Mouse (Mus musculus): Measurements from ENCODE around the gene Zfp385b. TPM values are rescaled to one million over a fixed set of nuclear protein-coding genes. Genes with fewer than 3 reads are reported as not detected.
A peak's percentile ranks its signal among the peaks of the same experiment; 100 is the strongest.

The Zfp385b gene
- total RNA-seq (2021), result 0.49 and 0.67 TPM in 2 replicates
- long read RNA-seq, partial matches to known transcripts, result 0 of 4 reads
- long read RNA-seq, other reads (novel, unspliced or antisense), result 3 of 4 reads

DNA sequence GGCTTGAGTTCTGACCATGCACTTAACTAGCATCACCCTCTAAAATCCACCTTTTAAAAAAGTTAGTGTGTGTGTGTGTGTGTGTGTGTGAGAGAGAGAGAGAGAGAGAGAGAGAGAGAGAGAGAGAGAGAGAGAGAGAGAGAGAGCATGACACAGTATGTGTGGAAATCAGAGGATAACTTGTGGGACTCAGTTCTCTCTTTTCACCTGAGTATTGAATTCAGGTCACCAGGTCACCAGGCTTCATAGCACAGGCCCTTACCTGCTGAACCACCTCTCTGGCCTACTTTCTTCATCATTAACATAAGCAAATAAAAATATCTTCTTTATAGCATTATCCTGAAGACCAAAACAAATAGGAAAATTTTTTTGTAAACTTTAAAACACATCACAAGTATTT is at the start of gene Zfp385b:
Gene Zfp385b (minus strand): TSS at position 101 of the 400 bp plus-strand sequence.
- no peak for DNase-seq

DNA sequence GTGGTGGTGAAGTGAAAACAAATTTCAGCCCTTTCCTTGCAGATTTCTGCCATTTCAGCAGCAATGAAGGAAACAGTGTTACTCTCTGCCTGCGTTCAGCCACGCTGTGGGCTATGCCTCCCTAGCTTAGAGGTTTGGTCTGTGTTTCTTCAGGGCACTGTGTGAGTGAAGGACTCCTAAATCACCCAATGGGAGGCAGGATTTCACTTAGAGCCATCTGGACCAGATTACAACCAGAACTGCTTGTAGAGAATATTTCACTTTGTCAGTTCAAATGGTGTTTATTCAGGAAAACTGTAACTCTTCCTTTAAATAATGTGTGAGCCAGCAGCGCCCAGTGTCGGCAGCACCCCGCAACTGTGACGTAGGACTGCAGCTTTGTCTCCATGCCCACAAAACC is 44.5 kb upstream of the Zfp385b start:
- DNase-seq, result no peak

DNA sequence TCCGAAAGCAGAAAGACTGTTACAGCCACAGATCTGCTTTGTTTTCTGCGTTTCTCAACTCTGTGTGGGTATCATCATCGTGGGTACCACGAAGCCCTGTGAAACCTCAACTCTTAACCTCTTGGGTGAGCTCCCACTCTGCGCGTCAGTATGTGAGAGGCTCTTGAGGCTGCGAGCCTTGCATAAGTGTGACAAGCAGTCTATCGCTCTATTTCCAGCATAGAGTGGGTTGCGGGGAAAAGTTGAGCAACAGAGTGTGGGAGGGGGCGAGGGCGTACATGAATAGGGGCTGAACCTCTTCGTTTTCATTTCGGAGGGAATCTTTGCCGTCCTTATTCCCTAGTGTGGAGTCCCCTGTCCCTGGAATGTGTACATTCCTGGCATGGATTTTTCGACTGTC is 44.1 kb upstream of the Zfp385b start:
- no peak for DNase-seq

DNA sequence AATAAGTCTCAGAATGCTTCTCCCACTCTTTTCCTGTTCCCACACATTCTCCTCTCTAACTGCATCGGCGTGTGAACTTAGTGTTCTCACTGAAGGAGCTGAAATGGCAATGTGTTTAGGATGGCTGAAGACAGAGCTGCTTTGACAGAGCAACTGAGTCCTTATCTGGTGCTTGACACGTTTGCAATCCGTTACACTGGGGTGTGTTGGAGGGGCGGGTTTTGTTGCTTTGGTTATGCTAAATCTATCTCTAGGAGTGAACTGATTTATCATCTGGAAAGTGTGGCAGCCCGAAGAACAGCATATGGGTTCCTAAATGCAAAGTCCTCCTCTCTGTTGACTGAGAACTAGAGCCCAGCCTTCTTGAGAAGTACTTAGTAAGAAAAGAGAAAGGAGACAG is 22.0 kb upstream of the Zfp385b start:
- DNase-seq, result no peak

DNA sequence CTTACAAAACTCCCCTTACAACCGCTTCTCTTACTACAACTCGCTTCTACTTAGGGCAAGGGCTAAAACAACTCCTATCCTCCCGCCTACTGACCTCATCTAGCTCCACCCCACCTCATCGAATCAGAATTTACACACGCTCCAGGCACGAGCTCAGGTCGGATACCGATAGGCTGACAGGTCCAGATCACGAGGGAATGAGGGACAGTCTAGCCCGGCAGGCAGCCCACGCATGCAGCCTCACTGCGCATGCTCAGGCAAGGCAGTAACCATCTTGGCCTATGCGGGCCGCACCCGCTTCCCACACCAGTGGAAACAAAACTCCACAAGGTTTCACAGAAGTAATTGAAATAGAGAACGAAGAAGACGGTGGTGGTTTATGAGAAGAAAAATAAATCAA is 20.1 kb upstream of the Zfp385b start:
- DNase-seq, result no peak

DNA sequence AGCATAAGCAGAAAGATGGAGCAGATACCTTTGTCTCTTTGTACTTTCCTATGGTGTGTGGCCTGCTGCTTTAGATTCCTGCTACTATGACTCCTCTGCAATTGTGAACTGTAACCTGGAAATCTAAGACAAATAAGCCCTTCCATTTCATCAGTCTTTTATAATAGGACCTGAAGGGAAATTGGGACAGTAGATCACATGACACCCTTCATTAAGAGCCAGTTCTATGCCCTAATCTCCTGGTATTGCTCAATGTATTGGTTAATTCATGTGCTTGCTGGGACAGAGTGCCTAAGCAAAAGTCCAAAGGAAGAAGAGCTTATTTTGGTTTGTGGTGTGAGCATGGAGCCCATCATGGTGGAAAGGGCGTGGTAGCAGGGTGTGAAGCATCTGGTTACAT is 19.2 kb upstream of the Zfp385b start:
- no peak for DNase-seq

DNA sequence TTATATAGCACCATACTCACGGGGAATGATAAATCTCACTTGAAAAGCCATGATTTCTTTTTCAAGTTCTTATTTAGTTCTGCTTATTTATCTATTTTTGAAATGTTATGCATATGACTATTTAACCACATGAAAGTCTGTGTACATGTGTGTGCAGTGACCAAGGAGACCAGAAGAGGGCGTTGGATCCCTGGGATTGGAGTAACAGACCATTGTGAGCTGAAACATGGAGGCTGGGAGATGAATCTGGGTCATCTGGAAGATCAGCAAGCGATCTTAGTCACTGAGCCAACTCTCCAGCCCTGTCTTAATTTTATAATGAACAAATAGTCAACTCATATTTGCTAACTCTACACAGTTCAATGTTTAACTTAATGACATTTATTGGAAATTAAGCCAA is 16.3 kb upstream of the Zfp385b start:
- no peak for DNase-seq

DNA sequence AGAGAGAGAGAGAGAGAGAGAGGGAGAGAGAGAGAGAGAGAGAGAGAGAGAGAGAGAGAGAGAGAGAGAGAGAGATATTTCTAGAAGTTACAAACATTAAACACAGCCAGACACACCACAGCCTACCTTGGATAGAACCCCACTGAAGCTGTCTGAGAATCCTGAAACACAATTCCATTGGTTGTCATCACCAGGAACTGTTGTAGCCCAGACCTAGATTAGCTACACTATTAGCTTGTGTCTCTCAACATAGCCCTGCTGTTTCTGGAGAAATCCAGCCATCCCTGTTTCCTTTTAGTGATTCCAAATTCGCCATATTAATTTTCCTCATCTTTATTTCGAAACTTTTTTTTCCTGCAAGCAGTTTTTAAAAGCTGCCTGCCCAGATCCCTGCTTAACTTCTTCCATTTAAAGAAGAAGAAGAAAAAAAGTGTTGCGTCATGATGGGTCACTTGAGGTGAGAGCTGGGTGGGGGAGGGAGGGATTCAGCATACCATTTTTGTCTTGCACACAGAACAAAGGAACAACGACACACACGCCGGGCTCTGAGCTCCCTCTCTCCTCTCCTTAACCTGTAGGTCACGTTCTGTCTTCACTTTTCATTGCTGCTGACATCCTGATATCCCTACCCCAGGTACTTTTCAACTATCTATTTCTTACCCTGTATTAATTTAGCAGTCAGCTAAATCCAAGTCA is 6.8 kb upstream of the Zfp385b start:
- DNase-seq, result no peak

DNA sequence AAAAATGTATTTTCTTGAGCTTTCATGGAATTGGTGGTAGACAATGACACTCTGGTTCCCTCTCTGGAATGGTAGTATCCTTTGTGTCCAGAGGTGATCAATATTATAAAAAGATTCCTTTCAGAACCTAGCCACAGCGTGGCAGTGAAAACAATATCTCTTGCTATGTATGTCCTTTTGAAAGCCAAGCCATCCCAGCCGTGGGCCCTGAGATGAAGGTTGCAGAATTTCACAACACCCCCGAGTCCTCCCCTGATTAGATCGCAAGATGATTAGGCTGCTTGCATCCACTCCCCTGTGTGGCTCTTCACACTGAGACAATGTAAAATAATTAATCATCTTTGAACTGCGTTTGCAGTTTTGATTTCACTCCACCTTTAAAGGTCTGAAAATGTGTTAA is 3.6 kb upstream of the Zfp385b start:
- DNase-seq, result no peak

DNA sequence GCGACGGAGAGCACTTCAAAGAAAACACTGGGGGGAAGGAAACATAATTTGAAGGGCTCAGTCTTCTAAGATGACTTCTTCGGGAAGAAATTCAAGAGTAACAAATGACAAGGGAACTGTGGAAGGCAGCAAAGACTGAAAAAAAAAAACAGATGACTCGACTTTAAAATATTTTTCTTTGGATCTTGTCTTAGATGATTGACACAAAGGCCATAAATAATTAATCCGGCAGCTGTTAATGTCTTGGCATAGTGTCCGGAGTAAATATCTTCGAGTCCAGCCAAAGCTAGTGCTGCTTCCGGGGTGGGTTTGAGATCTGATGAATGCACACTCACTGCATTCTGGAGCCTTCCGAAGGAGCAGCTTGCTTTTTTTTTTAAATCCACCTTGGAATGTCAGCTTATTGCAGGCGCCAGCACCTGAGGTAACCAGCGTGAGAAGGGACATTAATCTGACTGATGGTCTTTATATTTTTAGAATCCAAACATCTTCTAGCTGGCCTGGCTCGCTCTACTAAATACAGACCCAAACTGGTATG is 2.0 kb downstream of the Zfp385b start:
- DNase-seq, result no peak

DNA sequence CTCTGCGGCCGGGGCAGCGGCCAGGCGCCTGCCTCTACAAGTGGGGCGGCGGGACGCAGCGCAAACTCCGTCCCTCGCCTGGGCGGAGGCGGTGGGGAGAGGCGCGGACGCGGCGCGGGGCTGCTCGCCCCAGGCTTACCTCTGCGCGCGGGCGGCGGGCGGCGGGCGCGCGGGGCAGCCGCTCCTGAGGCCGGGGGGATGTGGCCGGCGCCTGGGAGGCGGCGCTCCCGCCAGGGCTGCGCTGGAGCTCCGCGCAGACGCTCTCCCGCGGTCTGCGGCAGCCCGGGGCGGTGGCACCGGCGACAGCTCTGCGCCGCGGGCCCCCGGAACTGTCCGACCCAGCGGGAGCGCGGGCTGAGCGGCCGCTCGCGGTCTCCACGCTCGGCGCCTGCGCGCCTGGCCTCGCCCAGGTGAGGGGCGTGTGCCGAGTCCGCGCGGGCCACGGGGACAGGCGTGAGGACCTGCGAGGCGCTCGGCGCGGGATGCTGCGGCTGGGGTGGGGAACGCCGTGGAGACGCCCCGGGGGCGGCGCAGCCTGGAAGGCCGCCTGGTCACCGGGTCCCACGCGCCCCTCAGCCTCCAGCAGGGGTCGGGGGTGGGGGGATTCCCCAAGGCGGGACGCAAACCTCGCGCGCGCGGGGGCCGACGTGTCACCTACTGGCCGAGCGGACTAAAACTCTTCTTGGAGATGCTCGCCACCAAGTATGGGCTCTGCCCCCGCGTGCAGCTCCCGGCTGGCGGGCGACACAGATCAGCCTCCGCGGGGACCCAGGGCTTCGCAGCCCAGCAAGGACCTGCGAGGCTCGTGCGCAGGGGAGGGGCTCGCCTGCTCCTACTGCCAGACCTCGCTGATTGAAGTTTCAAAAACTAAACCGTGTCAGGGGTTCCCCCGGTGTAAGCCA is 2.8 kb downstream of the Zfp385b start:
- DNase-seq, result peak; percentile 21

DNA sequence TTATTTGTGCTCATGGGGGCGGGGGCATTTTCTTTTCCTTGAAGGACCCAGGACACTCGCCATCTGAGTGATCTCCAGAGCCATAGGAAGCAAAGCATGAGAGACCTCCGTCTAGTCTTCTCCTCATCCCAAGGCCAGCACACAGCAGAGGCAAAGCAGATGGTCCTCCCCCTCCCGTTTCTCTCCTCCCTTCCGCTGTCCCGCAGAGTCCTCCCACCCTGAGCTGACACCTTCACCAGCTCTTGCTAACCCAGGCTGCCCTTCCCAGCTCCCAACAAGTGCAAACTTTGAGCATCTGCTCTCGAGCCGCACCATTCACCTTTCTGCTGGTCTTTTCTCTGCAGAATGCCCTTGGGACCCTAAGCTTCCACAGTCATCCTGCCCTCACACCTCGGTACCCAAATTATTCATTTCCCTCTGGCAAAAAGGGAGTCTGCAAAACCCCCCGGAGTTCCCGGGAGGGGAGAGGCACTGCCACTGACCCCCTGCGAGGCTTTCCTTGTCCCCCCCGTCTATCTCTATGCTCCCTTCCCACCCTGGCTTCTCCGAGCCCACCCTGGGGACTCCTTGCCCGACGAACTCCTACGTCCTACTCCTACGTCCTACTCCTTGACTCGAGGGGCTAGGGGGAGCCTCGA is 3.5 kb downstream of the Zfp385b start:
- DNase-seq, result no peak

DNA sequence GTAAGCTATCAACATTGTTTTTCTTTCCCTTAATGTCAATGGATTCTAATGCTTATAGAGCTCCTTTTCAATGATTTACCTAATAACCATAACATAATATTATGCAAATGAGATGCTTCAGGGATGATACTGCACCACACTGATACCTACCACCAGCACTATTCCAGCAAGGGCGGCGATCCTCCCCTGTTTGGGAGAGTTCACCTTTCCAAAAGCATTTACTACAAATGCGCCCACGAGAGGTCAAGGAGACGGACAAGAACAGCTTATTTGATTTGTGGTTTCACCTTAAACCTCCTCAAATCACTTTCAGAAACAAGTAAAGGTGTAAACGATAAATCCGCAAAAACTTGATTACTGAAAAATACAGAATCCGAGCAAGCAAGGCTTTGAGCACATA is 4.5 kb downstream of the Zfp385b start:
- DNase-seq, result no peak

DNA sequence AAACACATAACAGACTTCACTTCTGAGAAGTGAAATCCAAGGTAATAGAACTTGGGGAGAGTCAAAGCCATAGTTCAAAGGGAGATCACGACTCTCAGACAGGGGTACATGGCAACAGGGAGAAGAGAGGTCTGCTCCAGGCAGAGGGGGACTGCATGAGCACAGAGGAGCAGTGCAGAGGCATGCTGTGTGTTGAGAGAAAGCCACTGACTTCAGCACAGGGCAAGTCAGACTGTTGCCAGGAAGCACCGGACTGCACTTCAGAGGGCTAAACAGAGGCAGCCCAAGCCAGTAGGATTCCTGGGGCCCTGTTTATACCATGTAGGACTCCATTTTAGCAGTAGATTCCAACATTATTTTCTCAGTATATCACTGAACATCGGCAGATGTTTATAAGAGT is 6.4 kb downstream of the Zfp385b start:
- DNase-seq, result no peak

DNA sequence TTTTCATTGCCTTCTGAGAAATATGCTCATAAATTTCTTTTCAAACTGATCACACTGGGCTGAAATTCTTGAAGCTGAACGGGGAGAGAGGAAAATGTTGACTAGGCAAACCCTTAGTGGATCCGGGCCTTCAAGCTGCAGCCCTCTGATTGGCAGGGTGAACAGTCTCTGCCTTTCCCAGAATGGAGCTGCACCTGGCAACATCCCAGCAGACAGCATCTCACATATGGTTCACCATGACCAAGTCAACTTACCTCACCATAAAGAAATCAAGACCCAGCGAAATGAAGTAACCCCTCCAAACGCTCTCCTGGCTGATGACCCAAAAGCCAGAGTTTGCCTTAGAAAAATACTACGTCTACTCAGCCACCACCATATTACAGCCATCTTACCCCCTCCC is 8.7 kb downstream of the Zfp385b start:
- DNase-seq, result no peak

DNA sequence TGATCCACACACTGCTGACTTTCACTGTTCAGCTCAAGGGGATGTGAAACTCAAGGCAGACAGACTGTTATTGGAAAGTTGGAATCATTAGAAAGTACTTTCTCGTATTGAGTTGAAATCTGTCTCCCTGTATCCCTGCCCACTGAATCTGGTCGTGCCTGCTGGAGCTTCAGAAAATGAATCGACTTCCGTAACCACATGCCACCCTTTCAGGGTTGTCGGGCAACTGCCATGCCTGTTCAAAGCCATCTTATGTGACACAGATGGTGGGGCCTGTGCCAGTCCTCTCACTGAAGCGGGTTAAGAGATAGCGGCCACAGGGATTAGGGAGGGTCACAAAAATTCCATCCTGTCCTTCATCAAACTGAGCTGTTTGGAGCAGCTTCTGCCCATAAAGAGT is 14.7 kb downstream of the Zfp385b start:
- DNase-seq, result no peak

DNA sequence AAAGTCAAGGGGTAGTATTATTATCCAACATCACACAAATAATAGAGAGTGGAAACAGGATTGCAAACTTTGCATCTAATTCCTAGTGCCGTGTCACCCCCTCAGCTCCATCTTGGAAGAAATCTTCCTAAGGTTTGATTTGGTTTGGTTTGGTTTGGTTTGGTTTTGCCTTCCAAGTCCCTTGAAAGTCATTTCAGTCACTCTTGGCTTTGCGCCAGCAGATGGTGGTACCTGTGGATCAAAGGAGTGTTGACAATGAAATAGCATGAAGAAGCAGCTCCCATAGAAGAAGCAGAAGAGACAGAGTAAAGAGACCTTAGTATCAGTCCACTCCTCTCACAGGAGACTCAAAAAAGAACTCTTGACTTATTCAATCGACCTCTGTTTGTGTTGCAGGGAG is 17.1 kb downstream of the Zfp385b start:
- DNase-seq, result no peak

DNA sequence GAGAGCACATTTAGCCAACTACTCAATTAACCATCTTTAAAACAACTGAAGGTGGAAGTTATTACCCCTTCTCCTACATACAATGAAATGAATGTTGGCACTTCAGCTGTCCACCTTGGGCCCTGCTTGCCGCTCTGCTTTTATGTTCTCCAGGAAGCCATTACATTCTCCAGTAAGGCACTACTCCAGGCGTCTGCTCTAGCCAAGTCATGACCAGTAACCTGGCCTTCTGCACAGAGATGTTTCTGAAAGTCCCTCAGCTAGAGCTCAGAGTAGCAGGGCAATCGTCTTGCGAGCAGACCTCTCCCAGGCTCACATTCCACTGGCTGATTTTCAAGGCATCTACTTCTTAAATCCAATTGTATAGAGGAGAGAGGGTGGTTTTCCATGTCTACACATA is 18.0 kb downstream of the Zfp385b start:
- no peak for DNase-seq

DNA sequence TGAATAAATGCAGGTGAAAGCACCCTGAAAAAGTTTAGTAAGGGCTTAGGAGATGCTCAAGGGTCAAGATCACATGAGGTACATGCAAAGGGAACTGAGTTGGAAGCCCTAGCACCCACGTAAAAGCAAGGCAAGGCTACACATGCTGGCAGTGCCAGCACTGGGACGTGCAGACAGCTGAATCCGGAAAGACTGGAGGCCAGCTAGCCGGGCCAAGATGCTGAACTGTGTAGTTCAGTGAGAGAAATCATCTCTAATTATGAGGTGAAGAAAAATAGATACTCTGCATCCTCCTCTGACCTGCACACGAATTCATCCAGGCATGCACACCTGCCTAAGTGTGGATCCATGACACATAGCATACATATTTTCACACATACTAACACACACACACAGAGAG is 18.4 kb downstream of the Zfp385b start:
- no peak for DNase-seq

DNA sequence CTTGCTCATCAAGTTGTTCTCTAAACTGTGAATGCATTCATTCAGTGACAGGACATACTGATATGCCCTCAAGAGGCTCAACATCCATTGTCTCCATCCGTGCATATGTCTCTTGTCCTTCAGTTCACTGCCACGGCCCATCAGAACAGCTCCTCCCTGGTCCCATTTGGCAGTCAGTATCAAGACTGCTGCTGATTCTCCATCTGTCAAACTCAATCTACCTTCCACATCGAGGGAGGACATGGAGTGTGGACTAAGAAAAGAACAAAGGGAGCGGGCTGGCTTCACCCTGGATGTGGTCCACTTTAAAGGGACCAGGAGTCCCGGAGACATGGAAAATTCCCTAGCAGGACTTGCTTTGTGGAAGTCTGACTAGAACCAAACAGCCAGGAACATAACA is 22.2 kb downstream of the Zfp385b start:
- no peak for DNase-seq

DNA sequence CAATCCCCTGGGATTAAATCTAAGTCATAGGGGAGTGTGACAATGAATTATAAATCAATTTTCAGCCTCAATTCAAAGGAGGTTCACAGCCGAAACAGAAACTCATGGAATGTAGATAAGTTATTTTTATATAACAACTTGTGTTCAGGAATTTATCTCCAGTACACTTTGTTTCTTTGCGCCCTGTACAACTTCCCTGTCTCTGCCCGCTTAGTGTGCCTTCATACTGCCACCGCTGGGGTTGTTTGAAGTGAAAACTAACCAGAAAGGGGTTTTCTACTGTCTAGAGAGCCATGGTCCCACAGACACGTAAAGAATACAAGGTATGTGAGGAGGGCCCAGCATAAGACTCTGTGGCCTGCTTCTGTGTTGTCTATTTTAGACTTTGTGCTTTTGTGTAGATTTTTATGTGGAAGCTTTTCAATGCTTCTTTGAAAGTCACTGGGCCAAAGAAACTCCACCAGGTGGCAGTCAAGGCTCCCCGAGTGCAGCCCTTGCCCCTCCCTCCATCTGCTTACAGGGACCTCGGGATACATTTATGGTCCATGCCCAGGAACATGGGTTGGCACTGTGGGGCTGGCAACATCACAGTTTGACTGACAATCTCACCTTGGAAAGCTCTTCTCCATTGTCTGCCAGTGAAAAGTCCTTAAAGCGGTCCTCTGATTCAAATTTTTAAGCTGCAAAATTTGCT is 23.4 kb downstream of the Zfp385b start:
- peak; percentile 33 for DNase-seq

DNA sequence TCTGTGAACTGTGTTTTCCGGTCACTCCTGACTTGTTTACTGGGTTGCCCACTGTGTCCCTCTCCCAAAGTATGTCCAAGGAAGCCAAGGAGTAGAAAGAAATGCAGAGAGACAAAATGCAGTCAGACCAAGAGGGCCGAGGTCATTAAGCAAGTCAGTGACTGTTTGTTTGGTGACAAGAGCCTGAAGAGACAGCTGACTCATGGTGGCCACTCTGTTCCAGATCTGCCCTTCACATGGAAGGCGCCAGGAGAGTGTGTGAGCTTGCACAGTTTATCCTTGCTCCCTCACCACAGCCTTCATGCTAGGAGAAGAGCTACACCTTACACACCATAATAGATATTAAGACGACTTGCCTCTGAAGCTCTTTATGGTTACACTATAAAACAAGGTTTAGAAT is 28.6 kb downstream of the Zfp385b start:
- DNase-seq, result peak; percentile 12
